Mouse (Mus musculus) embryo, embryonic 10.5 days (tissue): Measurements from ENCODE around the gene Btbd35f27.
"Not testable (repeated sequence)": the region's sequence is repeated elsewhere in the genome, so short reads cannot be mapped to it uniquely, and the experiment has no call there.

Source experiments
- DNase-seq: peaks from one replicate; pipeline ENCODE4 v3.0.0-alpha.2; 2015; ENCODE audit warnings: low spot score

Btbd35f27 gene

GRCm38 (mm10) chrX:4951835-4952234 lies at the start of gene Btbd35f27:
Gene Btbd35f27 (plus strand): TSS chrX:4952135.
- DNase-seq: not testable (repeated sequence)
